Mouse (Mus musculus) urinary bladder, postnatal 14 days (tissue): Measurements from ENCODE around the gene Aph1b.
"Not testable (repeated sequence)": the region's sequence is repeated elsewhere in the genome, so short reads cannot be mapped to it uniquely, and the experiment has no call there.

Experiments used
- DNase-seq: peaks from one replicate; pipeline ENCODE4 v3.0.0; 2021; ENCODE audit warnings: low spot score

Aph1b gene

GRCm38 (mm10) chr9:66795464-66796324 lies at the start of gene Aph1b:
Gene Aph1b (minus strand): TSS chr9:66795490.
- peak; percentile 97 for DNase-seq

DNA sequence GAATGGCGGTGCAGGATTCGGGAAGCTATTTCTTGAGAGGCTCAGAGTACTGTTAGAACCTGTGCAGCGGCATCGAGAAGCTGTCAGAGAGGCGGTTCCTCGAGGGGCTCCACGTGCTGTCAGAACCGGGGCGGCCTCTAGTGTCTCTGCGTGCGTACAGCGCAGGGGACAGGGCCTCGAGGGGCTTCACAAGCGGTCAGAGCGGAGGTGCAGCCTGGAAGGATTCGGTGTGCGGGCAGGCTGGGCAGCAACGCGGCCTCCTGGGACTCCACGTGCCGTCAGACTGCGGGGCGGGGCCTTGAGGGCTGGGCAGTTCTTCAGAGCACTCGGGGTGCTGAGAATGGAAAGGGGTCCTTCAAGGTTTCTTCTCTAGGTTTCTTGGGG lies 39.8 kb upstream of the Aph1b start:
- DNase-seq: no peak

- DNase-seq: peak; percentile 99
These were observed 39.2 kb upstream of the Aph1b start, which contains the start of gene Aph1c for GRCm38 (mm10) chr9:66834318-66835096. Gene Aph1c (minus strand): TSS chr9:66834726.

DNA sequence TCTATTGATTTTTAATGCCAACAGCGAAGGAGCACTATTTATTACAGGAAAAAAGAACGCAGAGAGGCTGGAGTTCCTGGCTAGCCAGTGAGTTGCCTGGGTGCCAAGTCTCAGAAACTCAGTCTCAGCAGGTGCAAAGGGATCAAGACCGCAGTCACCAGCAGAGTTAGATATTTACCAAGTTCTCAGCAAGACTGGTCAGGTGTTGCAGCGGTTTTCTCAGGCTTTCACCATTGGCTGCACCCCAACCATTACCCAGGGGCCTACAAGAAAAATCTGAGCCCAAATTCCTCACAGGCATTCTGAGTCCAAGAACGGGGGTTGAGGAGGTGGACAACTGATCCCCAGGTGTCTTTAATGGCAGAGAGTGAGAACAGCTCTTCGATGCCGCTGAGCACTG lies 38.6 kb upstream of the Aph1b start:
- DNase-seq: no peak

- no peak for DNase-seq
These were observed 37.1 kb upstream of the Aph1b start for GRCm38 (mm10) chr9:66832366-66832908.

- DNase-seq: peak; percentile 20
These were observed 30.7 kb upstream of the Aph1b start for GRCm38 (mm10) chr9:66825990-66826389.

DNA sequence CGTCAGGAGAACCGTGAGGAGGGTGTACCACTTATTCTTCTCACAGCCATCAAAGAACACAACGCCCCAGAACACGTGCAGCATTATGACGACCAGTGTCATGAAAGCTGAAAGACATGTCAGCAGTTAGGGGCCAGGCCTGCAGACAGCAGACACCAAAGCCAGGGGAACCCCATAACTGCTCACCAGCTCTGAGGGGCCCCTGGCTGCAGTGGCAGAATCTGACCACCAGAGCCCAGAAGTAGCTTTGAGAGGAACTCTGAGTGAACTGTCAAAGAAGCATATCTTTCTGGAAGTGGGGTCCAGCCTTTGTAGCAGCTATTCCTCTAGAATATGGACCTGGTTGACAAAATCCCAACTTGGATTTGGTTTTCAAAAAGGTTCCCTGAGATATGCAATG lies 27.0 kb upstream of the Aph1b start:
- not testable (repeated sequence) for DNase-seq

DNA sequence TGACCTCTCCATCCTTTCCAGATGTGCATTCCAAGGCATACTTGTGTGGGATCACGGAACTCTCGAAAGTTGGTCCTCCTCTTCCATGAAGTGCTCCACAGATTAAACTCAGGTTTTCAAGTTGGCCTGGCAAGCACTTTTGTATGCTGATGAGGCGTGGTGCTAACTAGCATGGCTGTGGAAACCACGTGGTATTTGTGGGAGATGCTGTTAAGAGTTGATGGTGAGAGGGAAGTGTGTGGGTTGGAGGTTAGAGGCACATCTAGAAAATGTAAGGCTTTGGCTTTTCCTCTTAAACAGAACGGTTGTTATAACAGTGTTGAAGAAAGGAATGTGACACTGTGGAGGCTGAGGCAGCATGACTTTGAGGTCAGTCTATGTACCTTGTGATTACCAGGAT lies 25.7 kb upstream of the Aph1b start:
- DNase-seq: no peak

DNA sequence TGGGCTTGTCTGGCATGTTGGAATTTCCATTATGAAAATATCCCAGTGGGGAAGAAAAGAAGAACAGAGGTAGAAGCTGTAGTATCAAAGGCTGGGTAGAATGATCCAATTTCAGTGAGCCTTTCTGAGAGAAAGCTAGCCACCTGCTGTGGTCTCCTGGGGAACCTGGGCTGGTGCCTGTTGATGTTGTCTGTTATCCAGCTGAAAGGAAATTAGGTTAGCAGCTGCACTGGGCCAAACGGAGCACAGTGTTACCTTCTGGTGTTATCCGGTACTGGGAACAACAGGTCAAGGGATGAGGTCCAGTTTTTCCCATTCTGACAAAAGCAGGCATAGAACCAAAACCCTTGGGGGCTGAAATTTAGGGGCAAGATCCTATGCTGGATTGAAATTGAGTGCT lies 18.1 kb upstream of the Aph1b start:
- DNase-seq: no peak

DNA sequence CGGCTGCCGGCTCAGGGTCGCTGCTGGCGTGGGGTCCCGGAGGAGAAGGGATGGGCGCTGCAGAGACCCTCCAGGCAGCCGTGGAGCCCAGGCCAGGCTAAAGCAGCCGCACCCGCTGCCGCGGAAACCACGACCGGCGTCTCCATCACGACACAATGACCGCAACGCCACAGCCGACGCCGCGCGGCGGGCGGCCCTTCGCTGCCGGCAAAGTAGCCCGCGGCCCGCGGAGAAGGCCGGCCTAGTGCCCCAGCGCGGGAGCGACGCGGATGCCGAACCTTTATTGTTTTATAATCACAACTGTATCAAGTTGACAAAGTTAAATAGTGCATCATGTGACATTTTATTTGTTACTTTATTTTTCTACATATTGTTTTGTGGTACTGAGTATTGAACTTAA lies 10.7 kb upstream of the Aph1b start:
- DNase-seq: not testable (repeated sequence)

GRCm38 (mm10) chr9:66801947-66802346 lies 6.7 kb upstream of the Aph1b start:
- DNase-seq: no peak

DNA sequence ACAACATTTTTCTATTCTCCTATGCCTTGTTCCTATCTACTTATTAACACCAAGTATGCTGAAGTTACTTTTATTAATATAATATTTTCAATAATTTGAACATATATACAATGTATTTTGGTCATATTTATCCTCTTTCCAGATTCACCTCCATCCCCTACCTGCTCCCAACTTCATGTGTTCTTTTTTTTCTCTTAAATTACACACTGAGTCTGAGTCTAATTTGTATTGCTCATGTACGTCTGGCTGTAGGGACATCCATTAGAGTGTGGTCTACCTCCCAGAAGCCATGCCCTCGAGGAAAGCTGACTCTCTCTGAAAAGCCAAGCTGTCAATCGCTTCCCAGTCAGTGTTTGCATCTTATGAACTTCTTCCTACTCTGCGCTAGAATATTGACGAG lies 1.4 kb upstream of the Aph1b start, which contains the start of gene Gm10647:
Gene Gm10647 (plus strand): TSS at position 301 of the 400 bp plus-strand sequence.
- no peak for DNase-seq

GRCm38 (mm10) chr9:66794629-66795463 lies 444 bp downstream of the Aph1b start:
- no peak for DNase-seq

DNA sequence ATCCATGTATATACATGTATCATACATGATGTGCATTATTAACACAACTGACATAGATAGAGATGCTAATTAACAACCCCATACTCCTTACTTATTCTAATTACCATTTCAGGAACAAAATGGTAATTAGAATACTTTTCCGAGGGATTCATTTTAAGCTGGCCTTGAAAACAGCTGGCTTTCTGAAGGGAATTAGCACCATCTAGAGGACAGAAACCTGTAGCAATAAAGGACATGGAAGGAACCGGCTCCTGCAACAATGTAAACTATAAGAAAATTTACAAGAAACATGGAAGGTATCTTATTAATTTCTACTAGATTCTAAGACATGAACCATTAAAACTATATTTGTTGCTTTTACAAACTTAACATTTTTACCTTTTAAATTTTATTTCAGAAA lies 7.5 kb downstream of the Aph1b start:
- DNase-seq: no peak

DNA sequence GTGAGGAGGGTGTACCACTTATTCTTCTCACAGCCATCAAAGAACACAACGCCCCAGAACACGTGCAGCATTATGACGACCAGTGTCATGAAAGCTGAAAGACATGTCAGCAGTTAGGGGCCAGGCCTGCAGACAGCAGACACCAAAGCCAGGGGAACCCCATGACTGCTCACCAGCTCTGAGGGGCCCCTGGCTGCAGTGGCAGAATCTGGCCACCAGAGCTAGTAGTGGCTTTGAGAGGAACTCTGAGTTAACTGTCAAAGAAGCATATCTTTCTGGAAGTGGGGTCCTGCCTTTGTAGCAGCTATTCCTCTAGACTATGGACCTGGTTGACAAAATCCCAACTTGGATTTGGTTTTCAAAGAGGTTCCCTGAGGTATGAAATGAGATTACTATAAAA lies 10.7 kb downstream of the Aph1b start:
- DNase-seq: not testable (repeated sequence)

DNA sequence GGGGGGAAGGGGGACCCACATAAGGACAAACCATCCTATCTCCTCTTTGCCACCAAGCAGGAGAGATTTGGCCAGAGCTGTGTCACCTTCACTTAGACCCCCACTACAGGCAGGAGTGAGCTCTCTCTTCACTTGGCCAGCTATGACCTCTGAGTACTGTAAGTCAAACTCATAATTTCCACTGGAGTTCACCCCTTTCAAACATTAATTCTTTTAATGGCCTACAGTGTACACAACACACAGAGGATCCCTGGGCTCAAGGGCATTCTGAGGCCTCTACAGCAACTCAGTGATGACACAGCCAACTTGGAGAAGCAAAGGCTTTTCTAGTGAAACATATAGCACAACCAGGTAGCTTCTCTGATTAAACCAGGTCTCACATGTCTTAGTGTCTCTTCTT lies 24.6 kb downstream of the Aph1b start:
- DNase-seq: no peak

- DNase-seq: no peak
These were observed 26.0 kb downstream of the Aph1b start for GRCm38 (mm10) chr9:66769275-66769674.

- DNase-seq: no peak
These were observed 26.6 kb downstream of the Aph1b start for GRCm38 (mm10) chr9:66768721-66769120.

DNA sequence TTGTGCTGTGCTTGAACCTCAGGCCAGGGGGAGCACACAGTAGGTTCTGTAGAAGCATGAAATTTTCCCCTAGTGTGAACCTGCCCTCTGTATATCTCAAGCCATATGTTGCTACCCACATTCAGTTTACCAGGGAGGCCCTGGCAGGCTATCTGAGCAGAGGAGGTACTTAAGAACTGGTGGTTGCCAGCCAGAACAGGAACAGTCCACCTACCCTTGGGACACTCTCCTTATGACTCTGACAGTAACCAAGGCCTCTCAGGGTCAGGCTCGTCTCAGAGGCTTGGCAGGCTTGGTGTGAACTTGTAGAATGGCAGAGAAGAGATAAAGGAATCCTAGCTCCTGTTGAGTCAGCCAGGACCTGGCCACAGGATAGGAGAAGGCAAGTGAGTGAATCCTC lies 34.3 kb downstream of the Aph1b start:
- DNase-seq: no peak

DNA sequence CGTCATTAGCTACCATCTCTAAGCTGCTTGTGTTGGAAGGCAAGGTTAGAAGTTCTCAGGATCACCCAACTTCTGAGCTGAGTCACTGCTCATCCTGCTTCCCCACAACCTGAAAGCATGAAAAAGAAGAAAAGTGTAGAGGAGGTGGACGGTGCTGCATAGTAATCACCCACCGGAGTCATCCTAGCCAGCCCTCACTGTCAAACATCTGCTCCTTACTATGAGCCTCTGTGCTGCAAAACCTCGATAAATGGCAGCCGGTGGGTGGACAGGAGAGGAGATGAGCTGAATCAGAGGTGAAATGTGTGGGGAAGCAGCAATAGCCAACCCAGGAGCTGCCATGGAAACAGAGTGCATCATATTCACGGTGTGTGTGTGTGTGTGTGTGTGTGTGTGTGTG lies 42.4 kb downstream of the Aph1b start:
- DNase-seq: no peak

DNA sequence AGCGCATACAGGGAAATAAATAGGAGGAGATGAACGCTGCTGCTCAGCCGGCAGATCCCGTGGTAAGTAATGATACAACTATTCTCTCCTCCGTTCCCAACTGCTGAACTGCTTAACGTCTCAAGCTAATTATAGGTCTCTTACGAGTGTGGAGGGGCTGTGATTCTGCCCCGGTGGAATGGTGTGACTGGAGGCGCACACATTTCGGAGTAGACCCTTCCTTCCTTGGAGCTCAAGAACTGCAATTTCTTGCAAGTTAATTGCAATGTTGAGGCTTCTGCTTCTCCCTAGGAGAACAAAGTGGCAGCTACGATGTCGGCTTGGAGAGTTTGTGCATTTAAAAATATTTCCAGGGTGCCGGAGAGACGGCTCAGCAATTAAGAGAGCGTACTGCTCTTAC lies 46.9 kb downstream of the Aph1b start:
- no peak for DNase-seq

- no peak for DNase-seq
These were observed 50.8 kb downstream of the Aph1b start for GRCm38 (mm10) chr9:66744531-66744930.
